Mouse (Mus musculus): Measurements from ENCODE around the gene Sgo2a.
A peak's percentile ranks its signal among the peaks of the same experiment; 100 is the strongest.
"Not testable (repeated sequence)": the region's sequence is repeated elsewhere in the genome, so short reads cannot be mapped to it uniquely, and the experiment has no call there.

The Sgo2a gene

GRCm38 (mm10) chr1:58031160-58031769, 35.5 kb downstream of the Sgo2a start:
- DNase-seq: peak; percentile 62 to 74

- not testable (repeated sequence) for DNase-seq
Measured at GRCm38 (mm10) chr1:58037306-58037705, 41.5 kb downstream of the Sgo2a start.

- peak; percentile 40 to 59 for DNase-seq
Measured at GRCm38 (mm10) chr1:58045076-58045475, 49.3 kb downstream of the Sgo2a start.

GRCm38 (mm10) chr1:58045546-58045945, 49.8 kb downstream of the Sgo2a start:
- peak; percentile 83 to 92 for DNase-seq

GRCm38 (mm10) chr1:58046721-58047290, 51.0 kb downstream of the Sgo2a start:
- peak; percentile 44 to 64 for DNase-seq

GRCm38 (mm10) chr1:58049126-58049525, 53.4 kb downstream of the Sgo2a start:
- DNase-seq: no peak

GRCm38 (mm10) chr1:58055598-58055997, 59.8 kb downstream of the Sgo2a start:
- DNase-seq: peak; percentile 64 to 78

- DNase-seq: peak; percentile 21 to 30
Measured at GRCm38 (mm10) chr1:58056074-58056807, 60.5 kb downstream of the Sgo2a start.

- DNase-seq: no peak
Measured at GRCm38 (mm10) chr1:58056939-58057338, 61.2 kb downstream of the Sgo2a start.

- DNase-seq: no peak
Measured at GRCm38 (mm10) chr1:58058846-58059245, 63.1 kb downstream of the Sgo2a start.

- DNase-seq: no peak
Measured at GRCm38 (mm10) chr1:58062131-58062530, 66.4 kb downstream of the Sgo2a start.

- DNase-seq: no peak
Measured at GRCm38 (mm10) chr1:58065151-58065550, 69.4 kb downstream of the Sgo2a start.

GRCm38 (mm10) chr1:58065606-58066005, 69.8 kb downstream of the Sgo2a start:
- DNase-seq: no peak

GRCm38 (mm10) chr1:58069181-58069580, 73.4 kb downstream of the Sgo2a start:
- DNase-seq: no peak

GRCm38 (mm10) chr1:58070091-58070490, 74.3 kb downstream of the Sgo2a start:
- no peak for DNase-seq

- no peak for DNase-seq
Measured at GRCm38 (mm10) chr1:58071006-58071405, 75.2 kb downstream of the Sgo2a start.

GRCm38 (mm10) chr1:58071509-58071908, 75.7 kb downstream of the Sgo2a start:
- no peak for DNase-seq

- DNase-seq: no peak
Measured at GRCm38 (mm10) chr1:58072416-58072815, 76.6 kb downstream of the Sgo2a start.

GRCm38 (mm10) chr1:58072991-58073730, 77.4 kb downstream of the Sgo2a start:
- DNase-seq: no peak

- no peak for DNase-seq
Measured at GRCm38 (mm10) chr1:58074266-58074665, 78.5 kb downstream of the Sgo2a start.
